Mouse (Mus musculus): Measurements from ENCODE around the gene Map1lc3a. TPM values are rescaled to one million over a fixed set of nuclear protein-coding genes. Genes with fewer than 3 reads are reported as not detected.

The Map1lc3a gene
- 87.1 TPM in 2 replicates for polyA plus RNA-seq (2016; fragmentation: Nextera tagmentation; extraction: Ambion mirVana)

GRCm38 (mm10) chr2:155276195-155276594 lies at the start of gene Map1lc3a:
Gene Map1lc3a (plus strand): TSS chr2:155276297.
- peak within 1 kb of the TSS; percentile 90 for H3K27ac ChIP-seq
- 1% methylated on average over 47 of the region's 47 CpGs for WGBS

DNA sequence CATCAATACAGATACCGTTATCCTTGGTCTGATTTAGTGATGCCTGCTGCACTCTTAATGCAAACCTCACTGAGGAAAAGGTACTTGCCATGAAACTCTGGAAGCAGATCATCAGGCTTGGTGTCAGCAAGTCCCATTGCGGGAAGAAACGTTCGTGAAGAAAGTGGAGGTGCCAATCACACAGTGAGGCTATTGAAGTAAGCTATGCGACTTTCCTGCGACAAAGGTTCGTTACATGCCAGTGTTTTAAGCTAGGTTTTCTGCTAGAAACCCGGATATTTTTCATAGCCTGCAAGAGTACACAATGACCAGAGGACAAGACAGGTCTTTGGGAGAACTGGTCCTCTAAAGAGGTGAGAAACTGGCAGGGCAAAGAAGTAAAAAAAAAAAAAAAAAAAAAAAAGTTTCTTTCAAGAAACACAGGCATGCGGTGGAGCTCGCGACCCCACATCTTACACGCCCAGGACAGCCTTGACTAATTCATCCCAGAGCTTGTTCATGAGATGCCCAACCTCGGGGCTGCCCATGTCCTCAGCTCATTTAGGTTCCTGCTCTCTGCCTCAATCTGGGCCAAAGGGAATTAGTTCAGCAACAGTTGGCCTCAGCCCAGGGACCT lies 40.2 kb upstream of the Map1lc3a start:
- no peak for DNase-seq (ENCODE audit: extremely low spot score, low spot score)
- H3K4me1 ChIP-seq = peaks cover 27% of the 10 kb centered on the region
- H3K9me3 ChIP-seq = no peaks in the 10 kb centered on the region
- peak overlapping the region; percentile 90 for H3K4me3 ChIP-seq
- peaks cover 11% of the 10 kb centered on the region for H3K36me3 ChIP-seq (replicated peaks)
- H3K27me3 ChIP-seq (ENCODE audit: poor library complexity, severe bottlenecking) = no peaks in the 10 kb centered on the region
- 7% methylated on average over 13 of the region's 13 CpGs for WGBS
- H3K27ac ChIP-seq = peak overlapping the region; percentile 98

More at GRCm38 (mm10) chr2:155276195-155276594, at the start of gene Map1lc3a:
- peaks cover 9% of the 10 kb centered on the region; the same call in 1 of the 2 replicates for H3K27me3 ChIP-seq (ENCODE audit: poor library complexity, severe bottlenecking)
- peak within 1 kb of the TSS; percentile 73 for H3K4me3 ChIP-seq
- H3K4me1 ChIP-seq = peaks cover 22% of the 10 kb centered on the region
- peaks cover 25% of the 10 kb centered on the region for H3K36me3 ChIP-seq (replicated peaks)
- peak; percentile 93 for DNase-seq (ENCODE audit: extremely low spot score, low spot score)
- H3K9me3 ChIP-seq = no peaks in the 10 kb centered on the region

DNA sequence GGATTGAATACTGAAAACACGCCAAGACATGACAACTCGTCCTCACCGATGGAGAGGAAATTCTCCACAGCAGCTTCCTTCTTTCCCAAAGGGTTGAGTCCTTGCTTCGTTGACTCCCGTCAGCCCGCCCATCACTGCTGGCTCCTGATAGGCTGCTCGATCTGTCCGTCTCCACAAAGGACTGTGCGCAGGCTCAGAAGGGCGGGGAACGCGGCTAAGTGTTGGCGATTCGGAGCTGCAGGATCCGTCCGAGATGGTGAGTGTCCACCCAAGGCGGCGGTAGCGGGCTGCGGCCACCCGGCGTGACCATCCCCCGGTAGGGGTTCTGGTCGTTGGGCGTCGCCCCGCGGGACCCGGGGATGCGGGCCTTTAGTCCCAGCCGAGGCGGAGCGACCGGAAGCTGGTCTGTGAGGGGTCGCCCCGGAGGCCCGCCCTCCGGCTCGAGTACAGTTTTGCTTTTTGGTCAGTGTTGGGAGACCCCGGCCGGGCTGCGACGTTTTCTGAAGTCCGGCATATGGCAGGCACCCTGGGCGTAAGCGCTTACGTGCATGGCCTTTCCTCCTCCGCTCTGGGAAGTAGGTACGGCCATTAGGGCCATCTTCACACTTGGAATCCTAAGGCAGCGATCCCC lies 39.6 kb upstream of the Map1lc3a start, which contains the start of gene Dynlrb1:
Dynlrb1 (plus strand) TSS at position 172 of the 631 bp plus-strand sequence.
- peak within 1 kb of the TSS; percentile 90 for H3K4me3 ChIP-seq
- WGBS = under 1% methylated on average over 50 of the region's 50 CpGs
- peak; percentile 98 for DNase-seq (ENCODE audit: extremely low spot score, low spot score)

DNA sequence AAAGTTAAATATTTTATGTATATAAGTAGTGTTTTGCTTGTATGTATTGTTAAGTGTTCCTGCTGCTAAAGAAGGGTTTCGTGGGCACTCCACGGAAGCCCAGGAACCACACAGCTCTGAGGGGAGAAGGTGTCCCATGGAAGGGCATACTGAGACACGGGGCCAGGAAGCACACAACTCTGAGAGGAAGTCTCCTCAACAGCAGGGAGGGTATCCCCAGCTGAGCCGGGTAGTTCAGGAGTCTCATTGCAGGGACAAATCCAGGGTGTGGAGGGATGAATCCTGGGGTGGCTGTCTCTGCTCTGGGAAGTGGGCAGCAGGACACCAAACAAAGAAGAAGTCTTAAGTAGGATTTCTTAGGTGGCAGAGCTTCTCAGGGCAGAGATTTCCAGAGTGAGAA lies 38.8 kb upstream of the Map1lc3a start:
- peak overlapping the region; percentile 90 for H3K4me3 ChIP-seq
- peaks cover 21% of the 10 kb centered on the region for H3K36me3 ChIP-seq (replicated peaks)
- H3K4me1 ChIP-seq = peaks cover 27% of the 10 kb centered on the region
- no peak for DNase-seq (ENCODE audit: extremely low spot score, low spot score)
- H3K27me3 ChIP-seq (ENCODE audit: poor library complexity, severe bottlenecking) = no peaks in the 10 kb centered on the region
- WGBS = 28% methylated on average over 4 of the region's 4 CpGs
- peak overlapping the region; percentile 98 for H3K27ac ChIP-seq
- no peaks in the 10 kb centered on the region for H3K9me3 ChIP-seq

More for the DNA sequence above, 39.6 kb upstream of the Map1lc3a start, which contains the start of gene Dynlrb1:
- no peaks in the 10 kb centered on the region for H3K9me3 ChIP-seq
- peaks cover 27% of the 10 kb centered on the region for H3K4me1 ChIP-seq
- H3K36me3 ChIP-seq (replicated peaks) = peaks cover 16% of the 10 kb centered on the region
- H3K27me3 ChIP-seq (ENCODE audit: poor library complexity, severe bottlenecking) = no peaks in the 10 kb centered on the region
- peak within 1 kb of the TSS; percentile 98 for H3K27ac ChIP-seq

GRCm38 (mm10) chr2:155240915-155241314 lies 35.2 kb upstream of the Map1lc3a start:
- H3K4me3 ChIP-seq = no peak overlapping the region
- 81% methylated on average over 4 of the region's 4 CpGs for WGBS
- H3K9me3 ChIP-seq = no peaks in the 10 kb centered on the region
- H3K4me1 ChIP-seq = peaks cover 20% of the 10 kb centered on the region
- H3K27ac ChIP-seq = no peak overlapping the region
- no peak for DNase-seq (ENCODE audit: extremely low spot score, low spot score)
- no peaks in the 10 kb centered on the region for H3K27me3 ChIP-seq (ENCODE audit: poor library complexity, severe bottlenecking)
- peaks cover 57% of the 10 kb centered on the region for H3K36me3 ChIP-seq (replicated peaks)

- peaks cover 71% of the 10 kb centered on the region for H3K36me3 ChIP-seq (replicated peaks)
- peaks cover 16% of the 10 kb centered on the region for H3K4me1 ChIP-seq
- no peaks in the 10 kb centered on the region for H3K9me3 ChIP-seq
- no peak overlapping the region for H3K4me3 ChIP-seq
- H3K27me3 ChIP-seq (ENCODE audit: poor library complexity, severe bottlenecking) = no peaks in the 10 kb centered on the region
- no peak for DNase-seq (ENCODE audit: extremely low spot score, low spot score)
- 94% methylated on average over 7 of the region's 7 CpGs for WGBS
- no peak overlapping the region for H3K27ac ChIP-seq
Observed at GRCm38 (mm10) chr2:155242296-155242855, 33.7 kb upstream of the Map1lc3a start.

GRCm38 (mm10) chr2:155246231-155246630 lies 29.9 kb upstream of the Map1lc3a start:
- Histone ChIP-seq H3K27ac (no peak overlapping the region), H3K4me3 (no peak overlapping the region), H3K4me1 (no peaks in the 10 kb centered on the region), H3K27me3 (ENCODE audit: poor library complexity, severe bottlenecking) (no peaks in the 10 kb centered on the region), H3K36me3 (replicated peaks) (peaks cover 98% of the 10 kb centered on the region), H3K9me3 (no peaks in the 10 kb centered on the region)
- DNase-seq (ENCODE audit: extremely low spot score, low spot score) = no peak
- 91% methylated on average over 4 of the region's 4 CpGs for WGBS

DNA sequence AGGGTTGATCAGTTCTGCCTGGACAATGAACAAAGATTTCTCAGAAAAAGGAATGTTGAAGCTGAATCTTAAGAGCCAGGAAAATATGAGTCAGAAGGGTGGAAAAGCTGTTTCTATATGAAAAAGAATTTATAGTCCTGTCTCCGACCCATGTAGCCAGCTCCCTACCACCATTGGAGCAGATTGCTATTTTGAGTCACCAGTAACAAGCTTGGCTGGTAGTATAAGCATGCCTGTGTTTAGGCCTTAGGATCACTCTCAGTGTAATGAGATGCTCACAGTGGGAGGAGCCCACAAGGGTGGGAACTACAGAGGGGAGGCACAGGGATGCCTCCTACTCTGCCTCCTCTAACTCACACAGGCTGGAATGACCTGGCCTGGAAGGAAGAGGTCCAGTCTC lies 27.9 kb upstream of the Map1lc3a start:
- Histone ChIP-seq H3K36me3 (replicated peaks) (peaks cover 88% of the 10 kb centered on the region), H3K4me3 (no peak overlapping the region), H3K4me1 (no peaks in the 10 kb centered on the region), H3K9me3 (no peaks in the 10 kb centered on the region), H3K27ac (no peak overlapping the region), H3K27me3 (ENCODE audit: poor library complexity, severe bottlenecking) (no peaks in the 10 kb centered on the region)
- DNase-seq (ENCODE audit: extremely low spot score, low spot score) = no peak
- WGBS = 91% methylated on average over 1 of the region's 1 CpGs

DNA sequence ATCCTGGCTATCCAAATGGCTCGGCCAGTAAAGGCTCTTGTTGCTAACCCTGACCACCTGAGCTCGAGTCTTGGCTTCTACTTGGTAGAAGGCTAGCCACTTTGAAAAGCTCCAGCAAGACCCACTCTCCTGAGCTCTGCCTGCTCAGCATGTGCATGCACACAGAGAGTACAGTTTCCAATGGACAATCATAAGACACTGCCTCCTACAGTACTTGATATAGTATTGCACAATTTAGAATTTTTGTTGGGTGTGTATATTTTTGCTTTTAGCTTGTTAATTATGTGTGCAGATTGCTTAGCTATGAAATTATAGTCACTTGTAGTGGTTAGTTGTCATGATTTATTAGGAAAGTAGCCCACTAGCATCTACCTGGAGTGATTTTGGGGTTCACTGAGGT lies 27.4 kb upstream of the Map1lc3a start:
- DNase-seq (ENCODE audit: extremely low spot score, low spot score) = no peak
- Histone ChIP-seq H3K27ac (no peak overlapping the region), H3K9me3 (no peaks in the 10 kb centered on the region), H3K27me3 (ENCODE audit: poor library complexity, severe bottlenecking) (no peaks in the 10 kb centered on the region), H3K4me1 (no peaks in the 10 kb centered on the region), H3K4me3 (no peak overlapping the region), H3K36me3 (replicated peaks) (peaks cover 83% of the 10 kb centered on the region)
- WGBS = 90% methylated on average over 2 of the region's 2 CpGs

GRCm38 (mm10) chr2:155249588-155249987 lies 26.5 kb upstream of the Map1lc3a start:
- no peak overlapping the region for H3K27ac ChIP-seq
- no peaks in the 10 kb centered on the region for H3K9me3 ChIP-seq
- H3K4me3 ChIP-seq = no peak overlapping the region
- no peak for DNase-seq (ENCODE audit: extremely low spot score, low spot score)
- H3K36me3 ChIP-seq (replicated peaks) = peaks cover 74% of the 10 kb centered on the region
- WGBS = 95% methylated on average over 5 of the region's 5 CpGs
- H3K4me1 ChIP-seq = no peaks in the 10 kb centered on the region
- H3K27me3 ChIP-seq (ENCODE audit: poor library complexity, severe bottlenecking) = no peaks in the 10 kb centered on the region

GRCm38 (mm10) chr2:155265526-155265925 lies 10.6 kb upstream of the Map1lc3a start:
- Histone ChIP-seq H3K36me3 (replicated peaks) (no peaks in the 10 kb centered on the region), H3K27ac (no peak overlapping the region), H3K27me3 (ENCODE audit: poor library complexity, severe bottlenecking) (no peaks in the 10 kb centered on the region), H3K4me3 (no peak overlapping the region), H3K4me1 (no peaks in the 10 kb centered on the region), H3K9me3 (no peaks in the 10 kb centered on the region)
- WGBS = 93% methylated on average over 6 of the region's 6 CpGs
- DNase-seq (ENCODE audit: extremely low spot score, low spot score) = no peak

DNA sequence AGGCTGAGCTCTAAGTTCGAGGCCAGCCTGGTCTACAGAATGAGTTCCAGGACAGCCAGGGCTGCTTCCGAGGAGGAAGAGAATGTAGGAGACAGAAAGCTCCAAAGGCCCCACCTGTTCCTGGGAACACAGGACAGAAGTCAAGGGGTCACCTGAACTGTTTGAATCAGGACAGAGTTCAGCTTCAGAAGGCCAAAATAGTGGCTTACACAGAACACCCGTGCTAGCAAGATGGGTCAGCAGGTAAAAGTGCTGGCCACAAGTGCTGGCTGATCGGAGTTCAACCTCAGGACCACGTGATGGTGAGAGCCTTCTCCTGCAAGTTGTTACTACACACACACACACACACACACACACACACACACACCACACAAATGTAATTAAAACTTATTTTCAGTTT lies 9.2 kb upstream of the Map1lc3a start:
- no peaks in the 10 kb centered on the region for H3K36me3 ChIP-seq (replicated peaks)
- H3K4me3 ChIP-seq = no peak overlapping the region
- no peaks in the 10 kb centered on the region for H3K27me3 ChIP-seq (ENCODE audit: poor library complexity, severe bottlenecking)
- no peak for DNase-seq (ENCODE audit: extremely low spot score, low spot score)
- H3K4me1 ChIP-seq = no peaks in the 10 kb centered on the region
- H3K9me3 ChIP-seq = no peaks in the 10 kb centered on the region
- H3K27ac ChIP-seq = no peak overlapping the region
- WGBS = 84% methylated on average over 5 of the region's 5 CpGs

DNA sequence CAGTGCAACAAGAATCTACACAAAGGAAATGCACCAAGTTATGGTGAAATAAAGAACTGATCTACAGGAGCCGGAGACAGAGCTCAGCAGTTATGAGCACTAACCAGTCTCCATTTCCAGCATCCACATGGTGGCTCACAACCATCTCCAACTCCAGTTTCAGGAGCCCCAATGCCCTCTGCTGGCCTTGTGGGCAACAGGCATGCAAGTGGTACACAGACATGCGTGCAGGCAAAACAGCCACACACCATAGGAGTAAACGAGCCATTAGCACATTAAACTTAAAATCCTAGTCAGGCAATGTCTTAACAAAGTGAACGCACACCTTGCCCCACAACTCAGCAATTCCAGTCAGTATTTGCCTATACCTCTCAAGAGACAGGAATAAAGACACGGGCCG lies 4.1 kb upstream of the Map1lc3a start:
- whole genome bisulfite sequencing = 85% methylated on average over 6 of the region's 6 CpGs
- Histone ChIP-seq H3K4me1 (peaks cover 13% of the 10 kb centered on the region), H3K27ac (no peak overlapping the region), H3K9me3 (no peaks in the 10 kb centered on the region), H3K27me3 (ENCODE audit: poor library complexity, severe bottlenecking) (no peaks in the 10 kb centered on the region), H3K4me3 (no peak overlapping the region), H3K36me3 (replicated peaks) (no peaks in the 10 kb centered on the region)
- no peak for DNase-seq (ENCODE audit: extremely low spot score, low spot score)
